Mouse (Mus musculus): ENCODE measurements at regions not wholly inside any gene's neighbourhood (a gene's known extent, or its start where the extent isn't known, plus 50 kb on each side); places are given as distances from the start of the nearest gene placed in this dataset.

DNA sequence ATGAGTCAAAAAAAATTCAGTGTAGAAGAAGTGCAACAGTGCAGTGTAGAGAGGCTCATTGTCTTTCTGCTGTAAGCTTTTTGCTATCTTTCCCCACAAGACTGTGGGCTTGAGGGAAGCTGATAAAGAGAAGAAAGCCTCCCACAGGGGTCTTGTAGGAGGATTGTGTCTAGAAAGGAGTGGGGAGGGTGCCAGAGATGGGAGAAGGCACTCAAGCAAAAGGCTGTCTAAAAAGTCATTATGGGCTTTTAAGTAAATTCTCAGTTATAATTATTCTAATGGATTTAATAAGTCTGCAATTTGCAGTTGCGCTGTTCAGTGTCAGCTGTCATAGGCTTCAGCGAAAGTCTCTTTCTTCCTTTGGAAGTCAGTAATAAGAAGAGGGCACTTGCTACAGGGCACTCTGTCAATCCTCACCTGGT lies 917.0 kb upstream of the Lrrc6 start:
- no peaks in the 10 kb centered on the region for H3K9me3 ChIP-seq (ENCODE audit: control insufficient read depth, low read length)
- no peaks in the 10 kb centered on the region for H3K27me3 ChIP-seq (replicated peaks; ENCODE audit: control insufficient read depth, insufficient read depth, low read length)
- no peak overlapping the region for H3K4me3 ChIP-seq (ENCODE audit: low read length)
- no peak overlapping the region for H3K27ac ChIP-seq (ENCODE audit: low read length)
- H3K4me1 ChIP-seq (ENCODE audit: control insufficient read depth, insufficient read depth, low read length): no peaks in the 10 kb centered on the region
- no peak overlapping the region for H3K4me2 ChIP-seq (ENCODE audit: low read depth, low read length)
- H3K9ac ChIP-seq (ENCODE audit: low read depth, low read length): no peak overlapping the region
- 79% methylated on average over 2 of the region's 2 CpGs for WGBS
- no peaks in the 10 kb centered on the region for H3K36me3 ChIP-seq (ENCODE audit: control insufficient read depth, insufficient read depth, low read length)
- no peak for ATAC-seq

DNA sequence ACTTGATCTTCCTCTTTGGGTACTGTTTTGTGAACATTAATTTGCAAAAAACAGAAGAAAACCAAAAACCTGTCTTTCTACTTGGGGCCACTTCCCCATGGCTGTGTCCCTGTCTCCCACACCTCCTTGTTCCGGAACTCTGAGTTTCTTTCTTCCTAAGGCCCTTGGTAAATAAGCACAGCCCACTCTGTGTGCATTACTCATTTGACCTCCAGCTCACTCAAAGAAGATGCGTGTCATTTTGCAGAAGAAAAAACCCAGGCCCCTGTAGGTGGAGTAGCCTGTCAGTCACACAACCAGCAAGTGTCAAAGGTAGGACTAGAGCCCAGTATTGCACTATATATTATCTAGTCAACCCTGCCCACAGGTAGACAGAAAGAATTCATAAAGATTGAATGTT lies 915.1 kb upstream of the Lrrc6 start:
- ATAC-seq: no peak
- Histone ChIP-seq H3K9me3 (ENCODE audit: control insufficient read depth, low read length) (no peaks in the 10 kb centered on the region), H3K4me3 (ENCODE audit: low read length) (no peak overlapping the region), H3K4me2 (ENCODE audit: low read depth, low read length) (no peak overlapping the region), H3K36me3 (ENCODE audit: control insufficient read depth, insufficient read depth, low read length) (no peaks in the 10 kb centered on the region), H3K27me3 (replicated peaks; ENCODE audit: control insufficient read depth, insufficient read depth, low read length) (no peaks in the 10 kb centered on the region), H3K27ac (ENCODE audit: low read length) (no peak overlapping the region), H3K9ac (ENCODE audit: low read depth, low read length) (no peak overlapping the region), H3K4me1 (ENCODE audit: control insufficient read depth, insufficient read depth, low read length) (no peaks in the 10 kb centered on the region)
- 64% methylated on average over 2 of the region's 2 CpGs for WGBS

- no peak for ATAC-seq
- H3K27me3 ChIP-seq (replicated peaks; ENCODE audit: control insufficient read depth, insufficient read depth, low read length): no peaks in the 10 kb centered on the region
- WGBS: 68% methylated on average over 3 of the region's 3 CpGs
Observed at GRCm38 (mm10) chr15:67414371-67414930, 913.7 kb upstream of the Lrrc6 start.

DNA sequence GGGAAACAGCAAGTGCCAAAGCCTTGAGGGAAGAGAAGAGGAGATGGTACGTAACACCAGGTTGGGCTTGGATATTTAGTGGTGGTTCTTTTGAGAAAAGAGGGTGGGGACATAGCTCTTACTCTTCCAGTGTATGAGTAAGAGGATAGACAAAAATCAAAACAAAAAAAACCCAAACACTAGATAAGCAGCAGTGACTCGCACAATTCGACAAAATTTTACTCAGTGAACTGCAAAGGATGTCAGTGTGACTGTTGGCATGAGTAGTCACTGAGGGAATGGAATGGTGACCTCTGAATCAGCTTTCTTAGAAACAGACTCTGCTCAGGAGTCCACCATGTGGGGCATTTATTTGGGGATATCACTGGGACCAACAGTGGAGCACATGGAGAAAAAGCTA lies 912.9 kb upstream of the Lrrc6 start:
- H3K9me3 ChIP-seq (ENCODE audit: control insufficient read depth, low read length): no peaks in the 10 kb centered on the region
- no peak overlapping the region for H3K9ac ChIP-seq (ENCODE audit: low read depth, low read length)
- H3K27ac ChIP-seq (ENCODE audit: low read length): no peak overlapping the region
- WGBS: 87% methylated on average over 3 of the region's 3 CpGs
- H3K4me2 ChIP-seq (ENCODE audit: low read depth, low read length): no peak overlapping the region
- no peaks in the 10 kb centered on the region; the same call in 1 of the 2 replicates for H3K4me1 ChIP-seq (ENCODE audit: control insufficient read depth, insufficient read depth, low read length)
- no peaks in the 10 kb centered on the region for H3K27me3 ChIP-seq (replicated peaks; ENCODE audit: control insufficient read depth, insufficient read depth, low read length)
- no peak for ATAC-seq
- no peaks in the 10 kb centered on the region for H3K36me3 ChIP-seq (ENCODE audit: control insufficient read depth, insufficient read depth, low read length)
- H3K4me3 ChIP-seq (ENCODE audit: low read length): no peak overlapping the region

More at GRCm38 (mm10) chr15:67414371-67414930, 913.7 kb upstream of the Lrrc6 start:
- Histone ChIP-seq H3K36me3 (ENCODE audit: control insufficient read depth, insufficient read depth, low read length) (no peaks in the 10 kb centered on the region), H3K9ac (ENCODE audit: low read depth, low read length) (no peak overlapping the region), H3K9me3 (ENCODE audit: control insufficient read depth, low read length) (no peaks in the 10 kb centered on the region), H3K4me3 (ENCODE audit: low read length) (no peak overlapping the region), H3K4me1 (ENCODE audit: control insufficient read depth, insufficient read depth, low read length) (no peaks in the 10 kb centered on the region), H3K27ac (ENCODE audit: low read length) (no peak overlapping the region), H3K4me2 (ENCODE audit: low read depth, low read length) (no peak overlapping the region)

DNA sequence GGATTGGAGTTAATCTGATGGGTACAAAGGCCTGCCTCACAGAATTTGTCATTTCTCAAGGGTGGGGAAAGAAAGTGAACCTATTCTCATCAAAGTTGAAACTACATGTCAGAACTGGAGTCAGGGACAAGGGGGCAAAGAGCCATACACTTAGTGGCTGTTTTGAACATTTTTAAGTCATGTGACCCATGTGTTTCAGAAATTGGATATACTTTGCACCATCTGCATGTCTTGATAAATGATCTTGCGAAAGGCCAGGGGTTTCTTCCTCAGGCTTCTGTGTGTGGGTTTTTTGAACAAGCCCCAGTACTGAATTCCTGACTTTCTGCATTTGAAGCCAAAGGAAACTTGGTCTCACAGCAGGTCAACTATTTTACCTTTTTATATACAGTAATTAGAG lies 911.7 kb upstream of the Lrrc6 start:
- Histone ChIP-seq H3K27ac (ENCODE audit: low read length) (no peak overlapping the region), H3K27me3 (replicated peaks; ENCODE audit: control insufficient read depth, insufficient read depth, low read length) (no peaks in the 10 kb centered on the region), H3K36me3 (ENCODE audit: control insufficient read depth, insufficient read depth, low read length) (no peaks in the 10 kb centered on the region), H3K4me2 (ENCODE audit: low read depth, low read length) (no peak overlapping the region), H3K9ac (ENCODE audit: low read depth, low read length) (no peak overlapping the region), H3K9me3 (ENCODE audit: control insufficient read depth, low read length) (no peaks in the 10 kb centered on the region), H3K4me1 (ENCODE audit: control insufficient read depth, insufficient read depth, low read length) (no peaks in the 10 kb centered on the region; the same call in 1 of the 2 replicates), H3K4me3 (ENCODE audit: low read length) (no peak overlapping the region)
- ATAC-seq: no peak
- 100% methylated on average over 1 of the region's 1 CpGs for WGBS

DNA sequence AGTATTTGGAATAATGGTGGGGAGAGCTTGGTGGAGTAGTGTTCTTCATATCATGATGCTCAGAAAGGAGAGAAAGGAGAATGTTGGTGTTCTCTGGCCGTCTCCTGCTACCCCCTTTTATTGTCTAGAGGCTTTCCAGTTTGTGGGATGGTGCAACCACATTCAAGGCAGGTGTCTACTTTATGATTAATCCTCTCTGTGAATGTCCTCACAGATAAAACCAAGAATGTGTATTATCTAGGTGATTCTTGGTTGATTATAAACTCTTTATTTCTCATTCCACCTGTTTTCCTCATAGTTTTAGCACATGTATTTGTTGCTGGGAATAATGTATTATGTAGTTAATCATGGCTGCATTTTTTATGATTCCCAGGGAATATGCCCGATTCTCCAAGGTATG lies 910.9 kb upstream of the Lrrc6 start:
- H3K36me3 ChIP-seq (ENCODE audit: control insufficient read depth, insufficient read depth, low read length): no peaks in the 10 kb centered on the region
- no peak for ATAC-seq
- H3K4me1 ChIP-seq (ENCODE audit: control insufficient read depth, insufficient read depth, low read length): no peaks in the 10 kb centered on the region; the same call in 1 of the 2 replicates
- no peak overlapping the region for H3K9ac ChIP-seq (ENCODE audit: low read depth, low read length)
- H3K4me2 ChIP-seq (ENCODE audit: low read depth, low read length): no peak overlapping the region
- no peak overlapping the region for H3K27ac ChIP-seq (ENCODE audit: low read length)
- WGBS: 87% methylated on average over 2 of the region's 2 CpGs
- no peaks in the 10 kb centered on the region for H3K9me3 ChIP-seq (ENCODE audit: control insufficient read depth, low read length)
- no peak overlapping the region for H3K4me3 ChIP-seq (ENCODE audit: low read length)
- H3K27me3 ChIP-seq (replicated peaks; ENCODE audit: control insufficient read depth, insufficient read depth, low read length): no peaks in the 10 kb centered on the region

GRCm38 (mm10) chr15:67410012-67410411 lies 909.3 kb upstream of the Lrrc6 start:
- Histone ChIP-seq H3K4me1 (ENCODE audit: control insufficient read depth, insufficient read depth, low read length) (no peaks in the 10 kb centered on the region; the same call in 1 of the 2 replicates), H3K36me3 (ENCODE audit: control insufficient read depth, insufficient read depth, low read length) (no peaks in the 10 kb centered on the region), H3K9me3 (ENCODE audit: control insufficient read depth, low read length) (no peaks in the 10 kb centered on the region), H3K27ac (ENCODE audit: low read length) (no peak overlapping the region), H3K4me2 (ENCODE audit: low read depth, low read length) (no peak overlapping the region), H3K4me3 (ENCODE audit: low read length) (no peak overlapping the region), H3K9ac (ENCODE audit: low read depth, low read length) (no peak overlapping the region), H3K27me3 (replicated peaks; ENCODE audit: control insufficient read depth, insufficient read depth, low read length) (no peaks in the 10 kb centered on the region)
- ATAC-seq: no peak
- 78% methylated on average over 1 of the region's 1 CpGs for WGBS

DNA sequence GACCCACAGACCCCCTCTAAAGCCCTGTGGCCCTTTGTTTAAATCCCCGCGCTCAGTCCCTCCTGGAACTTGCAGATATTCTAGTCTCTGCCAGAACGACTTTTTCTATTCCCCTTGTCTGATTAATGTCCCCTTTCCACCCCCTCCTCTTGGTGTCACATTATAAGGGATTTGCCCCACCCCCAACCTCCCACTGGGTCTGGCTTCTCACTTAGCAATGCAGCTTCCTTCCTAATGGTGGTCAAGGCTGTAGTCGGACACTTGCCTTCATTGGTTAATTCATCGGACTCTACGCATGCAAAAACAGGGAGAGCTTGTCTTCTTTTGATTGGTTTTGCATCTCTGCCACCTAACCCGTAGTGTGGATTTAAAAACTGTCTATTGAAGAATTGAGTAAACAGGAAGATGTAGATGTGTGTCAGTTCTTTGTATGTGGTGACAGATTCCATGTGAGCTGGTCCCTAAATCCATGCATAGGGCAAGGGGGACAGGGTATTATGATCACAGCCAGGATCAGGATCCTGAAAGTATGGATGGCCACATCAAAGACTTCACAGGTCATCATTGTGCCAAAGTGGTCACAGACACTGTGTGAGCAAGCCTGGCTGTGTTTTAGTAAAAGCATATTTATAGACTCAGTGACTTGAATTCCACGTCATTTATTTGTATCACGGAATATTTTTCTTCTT lies 908.3 kb upstream of the Lrrc6 start:
- no peak overlapping the region for H3K4me2 ChIP-seq (ENCODE audit: low read depth, low read length)
- no peak overlapping the region for H3K9ac ChIP-seq (ENCODE audit: low read depth, low read length)
- WGBS: 69% methylated on average over 9 of the region's 9 CpGs
- no peaks in the 10 kb centered on the region; the same call in 1 of the 2 replicates for H3K4me1 ChIP-seq (ENCODE audit: control insufficient read depth, insufficient read depth, low read length)
- no peak overlapping the region for H3K27ac ChIP-seq (ENCODE audit: low read length)
- ATAC-seq: no peak
- no peaks in the 10 kb centered on the region for H3K36me3 ChIP-seq (ENCODE audit: control insufficient read depth, insufficient read depth, low read length)
- no peak overlapping the region for H3K4me3 ChIP-seq (ENCODE audit: low read length)
- no peaks in the 10 kb centered on the region for H3K27me3 ChIP-seq (replicated peaks; ENCODE audit: control insufficient read depth, insufficient read depth, low read length)
- H3K9me3 ChIP-seq (ENCODE audit: control insufficient read depth, low read length): no peaks in the 10 kb centered on the region

GRCm38 (mm10) chr15:67407244-67407643 lies 906.5 kb upstream of the Lrrc6 start:
- Histone ChIP-seq H3K4me2 (ENCODE audit: low read depth, low read length) (no peak overlapping the region), H3K9me3 (ENCODE audit: control insufficient read depth, low read length) (no peaks in the 10 kb centered on the region), H3K4me3 (ENCODE audit: low read length) (no peak overlapping the region), H3K9ac (ENCODE audit: low read depth, low read length) (no peak overlapping the region), H3K4me1 (ENCODE audit: control insufficient read depth, insufficient read depth, low read length) (no peaks in the 10 kb centered on the region; the same call in 1 of the 2 replicates), H3K36me3 (ENCODE audit: control insufficient read depth, insufficient read depth, low read length) (no peaks in the 10 kb centered on the region), H3K27me3 (replicated peaks; ENCODE audit: control insufficient read depth, insufficient read depth, low read length) (no peaks in the 10 kb centered on the region), H3K27ac (ENCODE audit: low read length) (no peak overlapping the region)
- no peak for ATAC-seq
- 80% methylated on average over 2 of the region's 2 CpGs for WGBS
